Mouse (Mus musculus): ENCODE results near the gene Ccno.
"Not testable (repeated sequence)": the region's sequence is repeated elsewhere in the genome, so short reads cannot be mapped to it uniquely, and the experiment has no call there.

The Ccno gene

DNA sequence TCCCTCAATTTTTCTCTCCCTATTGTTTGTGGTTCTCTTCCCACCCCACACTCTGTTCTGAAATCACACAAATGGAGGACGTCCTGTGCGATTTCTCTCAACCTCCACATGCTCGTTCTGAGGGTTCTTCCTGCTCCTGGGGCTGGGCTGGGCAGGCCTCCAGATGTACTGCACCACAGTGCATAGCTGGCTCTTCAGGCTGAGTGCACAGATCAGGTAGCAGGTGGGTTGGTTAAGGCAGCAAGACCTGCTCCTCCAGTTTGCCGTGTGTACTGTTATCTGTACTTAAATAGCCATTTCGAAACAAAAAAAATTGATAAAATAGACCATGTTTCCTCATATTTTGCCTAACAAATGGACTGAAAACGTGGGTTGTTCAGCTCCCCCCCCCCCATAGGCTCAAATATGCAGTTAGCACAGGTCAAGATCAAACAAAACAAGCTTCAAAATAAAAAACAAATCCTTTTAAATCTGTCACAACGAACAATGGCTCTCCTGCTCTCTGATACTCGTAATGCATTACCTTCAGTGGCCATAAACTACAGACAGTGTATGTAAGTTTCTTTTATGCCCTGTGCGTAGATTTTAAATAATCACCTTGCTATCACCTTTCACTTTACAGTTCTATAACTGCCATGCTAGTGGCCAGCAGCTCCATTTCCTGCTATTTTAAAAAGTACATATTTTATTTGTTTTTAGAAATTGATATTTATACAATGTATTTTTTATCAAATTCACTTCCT, 13.1 kb downstream of the Ccno start:
- DNase-seq (ENCODE audit: low spot score) = no peak

DNA sequence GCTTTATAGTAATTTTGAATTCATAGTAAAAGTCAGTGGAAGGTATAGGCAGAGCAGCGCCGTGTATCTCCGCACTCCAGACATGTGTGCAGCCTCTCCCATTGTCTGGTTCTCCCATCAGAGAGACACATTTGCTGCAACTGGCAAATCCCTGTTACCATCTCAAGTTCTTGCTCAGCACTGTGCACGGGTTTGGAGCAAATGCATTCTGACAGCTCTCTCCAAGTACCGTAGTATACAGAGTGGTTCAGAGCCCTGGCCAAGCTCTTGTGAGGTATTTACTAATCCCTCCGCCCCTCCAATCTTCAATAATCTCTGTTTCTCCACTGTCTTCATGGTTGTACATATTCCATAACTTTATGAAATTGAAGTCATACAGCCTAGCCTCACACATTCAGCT, 25.1 kb downstream of the Ccno start:
- DNase-seq (ENCODE audit: low spot score) = no peak

DNA sequence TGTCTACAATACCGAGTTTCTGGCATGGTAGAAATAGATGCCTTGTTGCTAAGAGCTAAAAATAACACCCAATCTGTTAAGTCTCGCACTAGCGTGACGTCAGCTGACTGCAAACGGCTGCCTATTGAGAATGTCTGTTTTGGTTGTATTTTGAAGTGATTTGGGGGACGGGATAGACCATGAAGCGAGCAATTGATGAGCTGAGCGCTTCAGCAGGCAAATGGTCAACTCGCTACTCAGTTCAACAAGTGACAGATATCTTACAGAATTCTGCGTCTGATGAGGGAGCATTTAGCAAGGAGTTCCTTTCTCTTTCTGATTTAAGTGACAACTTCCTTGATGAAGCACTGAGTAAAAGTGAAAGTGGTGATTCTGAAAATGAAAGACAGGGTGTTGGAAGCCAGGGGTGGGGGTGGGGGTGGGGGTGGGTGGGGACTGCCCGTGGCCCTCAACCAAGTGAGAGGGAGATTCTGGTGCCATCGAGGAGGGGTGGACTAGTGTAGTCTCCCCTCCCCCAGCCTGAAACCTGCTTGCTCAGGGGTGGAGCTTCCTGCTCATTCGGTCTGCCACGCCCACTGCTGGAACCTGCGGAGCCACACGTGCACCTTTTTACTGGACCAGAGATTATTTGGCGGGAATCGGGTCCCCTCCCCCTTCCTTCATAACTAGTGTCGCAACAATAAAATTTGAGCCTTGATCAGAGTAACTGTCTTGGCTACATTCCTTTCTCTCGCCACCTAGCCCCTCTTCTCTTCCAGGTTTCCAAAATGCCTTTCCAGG, 25.8 kb downstream of the Ccno start:
- not testable (repeated sequence) for DNase-seq (ENCODE audit: low spot score)

DNA sequence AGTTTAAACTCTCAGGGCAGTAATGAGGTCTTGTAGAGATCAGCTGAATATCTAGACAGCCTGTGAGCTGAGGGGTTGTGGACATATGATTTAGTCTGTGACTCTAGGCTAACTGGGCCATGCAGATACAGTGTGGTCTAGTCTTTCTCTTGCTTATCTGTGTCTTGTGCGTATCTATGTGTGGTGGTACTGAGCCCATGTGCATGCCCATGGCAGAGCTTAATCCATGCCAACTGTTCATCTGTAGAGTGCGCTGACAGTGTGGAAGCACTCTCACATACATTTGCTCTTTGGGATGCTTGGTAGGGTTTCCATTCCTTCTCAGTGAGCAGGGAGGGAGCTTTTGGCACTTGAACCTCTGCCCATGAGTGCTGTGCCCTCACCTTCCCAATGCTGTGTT, 33.9 kb downstream of the Ccno start:
- DNase-seq (ENCODE audit: low spot score) = no peak

DNA sequence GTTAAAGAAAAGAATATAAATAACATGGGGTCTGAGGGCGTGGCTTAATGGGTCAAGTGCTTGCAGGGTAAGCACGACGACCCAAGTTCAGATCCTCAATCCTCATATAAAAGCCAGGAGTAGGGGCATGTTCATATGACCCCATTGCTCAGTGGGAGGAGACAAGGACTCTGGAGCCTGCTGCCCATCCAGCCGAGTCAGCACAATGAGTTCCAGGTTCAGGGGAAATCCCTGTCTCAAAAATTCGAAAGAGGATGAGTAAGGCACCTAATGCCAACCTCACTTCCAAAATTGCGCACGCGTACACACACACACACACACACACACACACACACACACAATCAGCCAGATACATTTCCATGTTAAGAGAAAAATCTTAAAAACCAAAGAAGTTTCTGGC, 34.9 kb downstream of the Ccno start:
- no peak for DNase-seq (ENCODE audit: low spot score)

DNA sequence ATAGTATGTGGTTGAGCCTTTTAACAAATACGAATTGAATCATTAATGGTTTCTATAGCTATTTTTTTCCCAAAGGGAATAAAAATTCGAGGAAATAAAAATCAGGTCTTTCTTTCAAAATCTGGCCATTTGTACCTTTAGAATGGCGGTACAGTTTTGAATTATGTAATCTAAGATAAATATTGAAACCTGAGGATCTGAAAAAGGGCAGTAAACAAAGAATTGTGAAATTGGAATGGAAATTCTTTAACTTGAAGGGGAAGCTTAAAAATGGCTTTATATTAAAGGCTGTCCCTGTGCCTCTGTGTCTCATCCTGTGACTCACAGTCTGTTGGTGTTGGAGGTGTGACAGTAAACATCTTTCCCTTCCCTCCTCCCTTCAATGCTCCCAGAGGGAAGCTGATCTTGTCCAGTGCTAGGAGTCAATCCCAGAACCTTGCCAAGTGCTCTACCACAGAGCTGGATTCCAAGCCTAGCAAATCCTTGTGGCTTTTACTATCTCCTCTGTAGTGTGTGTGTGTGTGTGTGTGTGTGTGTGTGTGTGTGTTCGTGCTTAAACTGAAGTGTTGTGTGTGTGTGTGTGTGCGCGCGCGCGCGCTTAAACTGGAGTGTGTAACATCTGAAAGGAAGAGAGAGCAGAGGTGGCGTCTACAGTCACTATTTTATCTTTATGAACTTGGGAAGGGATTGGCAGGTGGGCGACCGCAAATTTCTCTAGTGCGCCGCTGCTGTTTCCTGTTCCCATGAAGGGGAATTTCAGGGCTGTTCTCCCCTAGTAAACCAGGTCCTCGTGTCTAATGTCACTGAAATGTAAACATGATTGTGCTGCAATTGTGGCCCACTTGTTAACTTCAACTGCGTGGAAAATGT, 35.9 kb downstream of the Ccno start:
- no peak for DNase-seq (ENCODE audit: low spot score)

DNA sequence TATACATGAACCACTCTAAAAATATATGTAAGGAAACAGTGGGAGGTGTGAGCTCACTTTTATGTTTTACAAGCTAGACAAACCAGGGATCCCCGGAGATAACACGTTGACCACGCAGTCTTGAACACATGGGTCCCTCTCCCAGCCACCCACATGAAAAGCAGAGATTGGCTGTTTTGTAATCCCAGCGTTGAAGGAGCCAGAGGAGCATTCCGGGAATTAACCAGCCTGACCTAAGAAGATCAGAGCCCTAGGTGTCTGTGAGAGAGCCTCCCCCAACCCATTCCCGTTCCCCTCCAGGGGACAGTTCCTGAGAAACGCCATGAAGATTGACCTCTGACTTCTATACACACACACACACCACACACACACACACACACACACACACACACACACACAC, 43.7 kb downstream of the Ccno start:
- no peak for DNase-seq (ENCODE audit: low spot score)

DNA sequence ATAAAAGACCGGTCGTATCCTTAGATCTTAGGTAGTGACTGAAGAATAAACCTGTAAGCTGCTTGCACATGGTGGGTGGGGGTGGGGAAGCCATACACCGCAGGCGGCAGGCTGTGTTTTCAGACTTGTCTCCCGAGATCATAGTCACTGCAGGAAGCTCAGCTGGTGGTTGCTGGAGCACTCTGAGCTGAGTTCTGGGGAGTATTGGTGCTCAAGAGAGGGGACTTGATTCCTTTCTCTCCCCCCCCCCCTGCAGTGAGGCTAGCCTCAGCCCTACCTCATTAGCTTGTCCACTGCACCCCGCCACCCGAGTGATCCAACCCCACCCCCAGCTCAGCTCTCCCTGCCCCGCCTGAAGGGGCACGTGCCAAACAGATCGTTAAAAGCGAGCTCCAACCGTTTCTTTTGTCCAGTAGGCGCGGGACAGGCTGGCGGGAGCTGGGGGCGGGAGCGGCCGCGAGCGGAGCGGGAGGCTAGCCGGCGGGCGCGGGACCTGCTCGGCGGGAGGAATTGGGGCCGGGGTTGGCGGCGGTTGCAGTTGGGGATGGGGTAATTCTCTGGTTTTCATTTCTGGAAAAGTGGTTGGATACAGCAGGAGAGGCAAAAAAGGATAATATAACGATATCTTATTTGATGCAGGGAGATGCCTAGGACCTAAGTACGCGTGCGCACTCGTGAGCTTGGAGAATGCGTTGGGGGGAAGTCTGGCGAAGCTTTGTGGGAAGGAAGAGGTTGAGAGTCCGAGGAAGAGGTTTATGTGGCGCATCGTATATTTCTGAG, 44.4 kb downstream of the Ccno start:
- DNase-seq (ENCODE audit: low spot score) = no peak

DNA sequence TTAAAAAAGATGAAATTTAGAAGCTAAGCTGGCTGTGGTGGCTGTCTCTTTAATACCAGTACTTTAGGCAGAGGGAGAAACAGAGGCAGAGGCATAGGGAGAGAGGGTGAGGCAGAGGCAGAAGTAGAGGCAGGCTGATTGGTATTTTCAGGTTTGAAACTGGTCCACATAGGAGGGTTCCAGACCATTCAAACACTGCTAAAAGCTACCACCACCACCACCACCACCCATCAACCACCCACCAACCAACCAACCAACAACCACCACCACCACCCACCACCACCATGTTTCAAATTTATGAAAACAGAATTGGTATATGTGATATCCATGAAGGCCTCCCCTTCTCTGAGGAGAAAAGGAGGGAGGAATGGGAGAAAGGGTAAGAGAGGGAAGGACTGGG, 45.2 kb downstream of the Ccno start:
- no peak for DNase-seq (ENCODE audit: low spot score)

DNA sequence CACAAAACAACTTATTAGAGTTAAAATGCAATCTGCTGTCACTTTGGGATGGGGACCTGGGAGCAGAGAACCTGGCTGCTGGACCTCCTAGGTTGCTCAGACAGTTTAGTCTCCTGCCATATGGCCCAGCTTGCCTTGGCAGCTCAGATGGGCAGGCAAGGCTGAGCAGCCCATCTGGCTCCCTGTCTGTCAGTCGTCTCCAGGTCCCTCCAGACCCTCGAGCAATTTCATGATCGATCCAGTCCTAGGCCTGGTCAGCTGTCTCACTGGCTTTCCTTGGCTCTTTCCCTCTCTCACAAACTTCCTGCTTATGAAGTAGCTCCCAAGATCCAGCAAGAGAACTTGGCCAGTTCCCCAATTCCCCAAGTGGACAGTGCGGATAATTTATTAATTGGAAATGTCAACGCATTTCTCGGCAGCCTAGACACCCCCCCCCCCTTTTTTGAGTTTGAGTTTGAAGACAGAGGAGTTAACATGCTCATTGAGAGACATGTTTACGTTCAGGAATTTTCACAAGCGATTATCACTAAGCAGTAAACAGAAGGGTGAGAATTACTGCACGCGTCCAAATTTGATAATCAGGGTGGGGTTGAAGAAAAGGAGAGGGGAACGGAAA, 46.8 kb downstream of the Ccno start:
- no peak for DNase-seq (ENCODE audit: low spot score)

DNA sequence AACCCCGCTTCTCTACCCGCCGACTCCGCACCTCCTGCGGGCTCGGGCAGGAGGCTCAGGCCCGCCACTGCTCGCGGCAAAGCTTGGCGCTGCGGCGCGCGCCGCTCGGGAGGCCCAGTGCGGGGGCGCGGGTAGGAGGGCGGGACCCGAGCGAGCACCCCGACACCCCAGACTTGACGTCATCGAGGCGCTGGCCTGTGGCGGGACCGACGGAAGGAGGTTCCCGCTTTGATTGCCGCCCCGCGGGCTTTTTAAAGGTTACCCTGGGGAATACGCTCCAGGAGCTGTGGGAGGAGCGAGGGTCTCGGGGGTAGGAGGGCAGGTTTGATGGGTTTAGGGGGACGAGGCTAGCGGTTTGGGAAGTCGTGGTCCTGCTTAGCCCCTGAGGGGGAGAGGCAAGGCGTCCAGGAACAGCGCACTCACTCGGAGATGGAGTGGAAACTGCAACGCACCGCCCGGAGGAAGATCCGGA, 47.4 kb downstream of the Ccno start, which contains the start of gene Cdc20b:
TSS of gene Cdc20b (plus strand) at position 162 of the 472 bp plus-strand sequence.
- DNase-seq (ENCODE audit: low spot score) = peak; percentile 29

DNA sequence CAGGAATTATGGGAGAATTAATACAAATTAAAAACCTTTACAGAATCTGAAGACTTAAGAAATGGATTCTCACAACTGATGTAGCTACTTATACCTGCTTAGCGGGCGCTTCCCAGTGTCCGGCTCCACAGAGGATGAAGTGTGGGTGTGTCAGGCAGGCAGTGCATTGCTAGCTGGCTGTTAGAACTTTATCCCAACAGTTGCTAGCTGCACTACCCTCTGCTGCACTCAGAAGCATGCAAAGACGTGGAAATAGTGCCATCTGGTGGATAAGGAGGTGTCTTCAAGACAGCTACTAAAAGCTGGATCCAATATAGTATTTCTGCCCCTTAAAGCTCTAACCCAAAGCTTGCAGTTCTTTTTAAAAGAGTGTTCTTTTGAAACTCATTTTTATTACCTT, 48.2 kb downstream of the Ccno start:
- DNase-seq (ENCODE audit: low spot score) = peak; percentile 71

Data from ovary, postnatal 14 days (tissue).